Mouse (Mus musculus) forebrain, postnatal 0 days (tissue): ENCODE measurements around the gene Xpa. TPM values are rescaled to one million over a fixed set of nuclear protein-coding genes. Genes with fewer than 3 reads are reported as not detected.

ENCODE experiments used
- ATAC-seq: fragments of 200-750 bp; cut with Nextera tagmentation; 2 replicates; pipeline ENCODE4 v1.8.0; 2017; ENCODE audit warnings: mild to moderate bottlenecking, moderate library complexity
- DNase-seq: peaks from one replicate; pipeline ENCODE4 v3.0.0-alpha.2; 2015
- H3K27ac ChIP-seq: fragments of 300-500 bp; sonication (generic); 2 replicates; pipeline ENCODE4 v1.5.1; 2014; ENCODE audit warnings: low read depth, mild to moderate bottlenecking, antibody characterized with exemption, low read length, moderate library complexity, mixed read lengths
- H3K27me3 ChIP-seq: fragments of 300-500 bp; sonication (generic); 2 replicates; pipeline ENCODE4 v1.6.1; 2014; ENCODE audit warnings: mild to moderate bottlenecking, low read length, mixed read lengths; ENCODE audit not compliant: insufficient read depth
- H3K36me3 ChIP-seq: fragments of 300-500 bp; sonication (generic); 2 replicates; pipeline ENCODE4 v1.6.1; 2014; ENCODE audit warnings: mild to moderate bottlenecking, moderate library complexity; ENCODE audit not compliant: insufficient read depth
- H3K4me1 ChIP-seq: fragments of 300-500 bp; sonication (generic); 2 replicates; pipeline ENCODE4 v1.6.1; 2014; ENCODE audit warnings: antibody characterized with exemption; ENCODE audit not compliant: insufficient read depth
- H3K4me2 ChIP-seq: fragments of 300-500 bp; sonication (generic); 2 replicates; pipeline ENCODE4 v1.6.1; 2014; ENCODE audit warnings: low read depth, mild to moderate bottlenecking, moderate library complexity
- H3K4me3 ChIP-seq: fragments of 300-500 bp; sonication (generic); 2 replicates; pipeline ENCODE4 v1.5.1; 2014; ENCODE audit warnings: low read depth, low read length, mixed read lengths
- H3K9ac ChIP-seq: fragments of 300-500 bp; sonication (generic); 2 replicates; pipeline ENCODE4 v1.6.1; 2014; ENCODE audit warnings: mild to moderate bottlenecking
- H3K9me3 ChIP-seq: fragments of 300-500 bp; sonication (generic); 2 replicates; pipeline ENCODE4 v1.6.1; 2016; ENCODE audit warnings: low read length
- CTCF ChIP-seq: sonication (generic); IDR thresholded peaks from 2 replicates; pipeline ENCODE4 v1.5.1; 2016; ENCODE audit warnings: antibody characterized with exemption, control low read depth, low read depth
- WGBS: fragments of 180-500 bp; shearing (Covaris S2); extraction: QIAGEN DNeasy Blood & Tissue Kit; methylation state at CpG from one replicate; pipeline ENCODE4 v1.1.7; 2014; 5-methylcytosine and 5-hydroxymethylcytosine counted together
- polyA plus RNA-seq: library from polyadenylated mRNA; unstranded; fragments of >200 nt; fragmentation: Nextera tagmentation; extraction: Ambion mirVana; gene quantifications from 2 replicates; pipeline ENCODE4 v1.2.1, GENCODE M21; 2015
- total RNA-seq: library from RNA; depleted of rRNA; stranded (reverse); fragments of >200 nt; gene quantifications from 2 replicates; pipeline ENCODE4 v1.2.3, GENCODE M21; 2014

Gene Xpa
- total and polyA plus RNA-seq, 2 experiments from 2014 or later, result 33.8 to 44.5 TPM

DNA sequence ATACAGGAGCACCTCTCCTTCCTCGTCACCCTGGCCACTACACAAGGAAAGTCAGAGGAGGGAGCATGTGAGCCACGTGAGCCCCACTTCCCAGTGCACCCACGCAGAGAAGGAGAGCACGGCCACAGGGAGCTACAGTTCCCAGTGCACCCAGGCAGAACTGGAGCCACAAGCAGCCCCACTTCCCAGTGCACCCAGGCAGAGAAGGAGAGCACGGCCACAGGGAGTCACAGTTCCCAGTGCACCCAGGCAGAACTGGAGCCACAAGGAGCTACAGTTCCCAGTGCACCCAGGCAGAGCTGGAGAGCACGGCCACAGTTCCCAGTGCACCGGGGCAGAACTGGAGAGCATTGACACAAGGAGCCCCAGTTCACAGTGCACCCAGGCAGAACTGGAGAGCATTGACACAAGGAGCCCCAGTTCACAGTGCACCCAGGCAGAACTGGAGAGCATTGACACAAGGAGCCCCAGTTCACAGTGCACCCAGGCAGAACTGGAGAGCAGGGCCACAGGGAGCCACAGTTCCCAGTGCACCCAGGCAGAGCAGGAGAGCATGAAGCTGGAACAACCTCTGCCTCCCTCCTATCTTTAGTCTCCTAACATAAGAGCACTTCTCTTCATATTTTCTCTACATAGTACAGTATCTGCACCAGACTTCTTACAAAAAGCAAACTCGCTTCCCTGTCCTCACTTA, 66.7 kb downstream of the Xpa start:
- Histone ChIP-seq H3K27me3 (no peaks in the 10 kb centered on the region), H3K4me3 (no peak overlapping the region), H3K9ac (no peak overlapping the region), H3K27ac (no peak overlapping the region), H3K36me3 (peaks cover 55% of the 10 kb centered on the region), H3K4me2 (no peak overlapping the region), H3K9me3 (no peaks in the 10 kb centered on the region), H3K4me1 (no peaks in the 10 kb centered on the region)
- 89% methylated on average over 8 of the region's 8 CpGs for WGBS
- no peak for ATAC-seq
- no peak for DNase-seq
- no peak for TF ChIP-seq CTCF

DNA sequence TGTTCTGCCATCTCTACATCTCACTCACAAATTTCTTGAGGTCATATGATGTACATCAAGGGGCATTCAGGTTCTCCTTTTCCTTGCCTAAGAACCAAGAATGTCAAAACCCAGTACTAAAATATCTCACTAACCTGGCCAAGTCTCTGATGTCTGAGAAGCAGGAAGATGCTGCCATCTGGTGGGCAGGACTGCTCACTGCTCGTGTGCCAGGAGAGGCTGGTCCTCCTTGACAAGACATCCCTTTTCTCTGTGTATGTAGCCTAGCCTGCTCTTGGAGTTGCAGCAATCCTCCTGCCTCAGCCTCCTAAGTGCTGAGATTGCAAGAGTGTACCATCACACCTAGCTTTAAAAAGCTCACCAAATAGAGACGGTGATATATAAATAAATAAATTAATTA, 69.6 kb downstream of the Xpa start:
- no peak overlapping the region for H3K27ac ChIP-seq
- H3K9ac ChIP-seq, result no peak overlapping the region
- DNase-seq, result peak; percentile 89
- H3K4me3 ChIP-seq, result no peak overlapping the region
- whole genome bisulfite sequencing, result 44% methylated on average over 2 of the region's 2 CpGs
- no peaks in the 10 kb centered on the region for H3K27me3 ChIP-seq
- ATAC-seq, result peak; percentile 83
- H3K4me1 ChIP-seq, result no peaks in the 10 kb centered on the region
- H3K4me2 ChIP-seq, result no peak overlapping the region
- no peaks in the 10 kb centered on the region for H3K9me3 ChIP-seq
- peaks cover 64% of the 10 kb centered on the region for H3K36me3 ChIP-seq
- peak; percentile 95 for TF ChIP-seq CTCF

DNA sequence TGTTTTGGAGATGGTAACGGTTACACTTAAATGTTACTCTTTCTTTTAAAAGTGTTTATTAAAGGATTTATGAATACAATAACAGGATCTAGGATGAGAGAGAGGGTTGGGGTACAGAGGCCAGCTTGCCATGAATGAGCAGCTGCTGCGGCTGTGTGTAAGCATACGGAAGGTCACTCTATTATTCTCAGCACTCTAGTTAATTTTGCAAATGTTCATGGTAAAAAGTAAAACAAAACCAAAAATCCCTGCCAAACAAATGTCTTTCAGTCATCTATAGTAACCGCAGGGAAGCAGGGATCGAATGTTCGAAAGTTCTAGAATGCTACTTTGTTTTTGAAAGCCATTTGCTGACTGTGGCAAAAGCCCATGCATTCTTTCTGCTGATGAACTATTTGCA, 72.8 kb downstream of the Xpa start:
- Histone ChIP-seq H3K4me2 (no peak overlapping the region), H3K9ac (no peak overlapping the region), H3K4me1 (no peaks in the 10 kb centered on the region), H3K9me3 (no peaks in the 10 kb centered on the region), H3K4me3 (no peak overlapping the region), H3K27me3 (no peaks in the 10 kb centered on the region), H3K36me3 (peaks cover 69% of the 10 kb centered on the region), H3K27ac (no peak overlapping the region)
- no peak for ATAC-seq
- TF ChIP-seq CTCF, result no peak
- DNase-seq, result no peak
- WGBS, result 88% methylated on average over 6 of the region's 6 CpGs

DNA sequence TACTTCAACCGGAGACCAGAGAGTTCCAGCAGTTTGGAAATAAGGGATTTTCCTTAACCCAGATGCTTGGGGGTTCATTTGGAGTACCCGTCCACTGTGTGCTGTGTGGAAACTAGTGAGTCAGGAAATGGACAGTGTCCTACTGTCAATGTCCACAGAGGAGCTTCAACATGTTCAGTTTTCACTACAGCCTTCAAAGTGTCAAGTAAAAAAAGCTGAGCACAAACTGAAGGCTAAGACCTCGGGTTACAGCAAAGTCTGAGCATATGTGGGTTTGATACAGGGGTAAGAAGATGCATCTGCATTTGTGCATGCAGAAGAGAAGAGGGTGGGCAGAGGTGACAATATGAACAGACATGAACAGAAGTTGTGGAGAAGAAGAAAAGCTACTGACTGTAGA, 75.3 kb downstream of the Xpa start:
- H3K27me3 ChIP-seq, result no peaks in the 10 kb centered on the region
- no peak for TF ChIP-seq CTCF
- H3K27ac ChIP-seq, result no peak overlapping the region
- peaks cover 90% of the 10 kb centered on the region for H3K36me3 ChIP-seq
- no peak overlapping the region for H3K4me3 ChIP-seq
- H3K4me2 ChIP-seq, result no peak overlapping the region
- 84% methylated on average over 3 of the region's 3 CpGs for WGBS
- no peak overlapping the region for H3K9ac ChIP-seq
- no peak for ATAC-seq
- DNase-seq, result no peak
- no peaks in the 10 kb centered on the region for H3K4me1 ChIP-seq
- H3K9me3 ChIP-seq, result no peaks in the 10 kb centered on the region

DNA sequence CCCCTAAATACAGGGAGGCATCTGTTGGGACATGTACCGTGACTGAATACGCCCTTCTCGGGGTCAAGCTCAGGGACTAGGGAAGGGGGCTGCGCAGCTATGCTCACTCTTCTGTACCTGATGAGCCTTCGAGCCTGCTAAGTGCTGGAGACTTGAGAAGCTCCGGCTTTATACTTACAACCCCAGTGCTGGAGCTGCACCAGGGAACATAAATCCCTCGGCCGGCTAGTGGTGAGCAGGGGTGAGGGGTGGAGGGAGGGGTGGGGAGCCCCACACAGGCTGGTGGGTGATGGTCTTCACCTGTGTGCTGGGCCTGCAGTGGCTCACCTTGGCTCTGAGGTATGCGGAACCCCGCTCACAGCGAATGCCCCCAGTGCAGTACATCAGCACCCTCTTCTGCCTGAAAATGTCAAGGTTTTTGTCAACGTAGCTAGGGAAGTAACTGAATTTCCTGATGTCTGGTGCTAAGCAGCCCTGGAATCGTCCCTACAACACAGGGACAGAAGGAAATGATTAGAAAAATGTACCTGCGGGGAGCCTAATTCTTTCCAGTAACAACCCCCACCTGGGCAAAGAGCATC, 76.5 kb downstream of the Xpa start:
- 0 out of 2 replicates have a peak, but pooled peaks have one; percentile 18 for TF ChIP-seq CTCF
- Histone ChIP-seq H3K27ac (no peak overlapping the region), H3K4me1 (no peaks in the 10 kb centered on the region), H3K9ac (no peak overlapping the region), H3K27me3 (no peaks in the 10 kb centered on the region), H3K9me3 (no peaks in the 10 kb centered on the region), H3K36me3 (peaks cover 82% of the 10 kb centered on the region), H3K4me2 (no peak overlapping the region), H3K4me3 (no peak overlapping the region)
- DNase-seq, result no peak
- 98% methylated on average over 14 of the region's 14 CpGs for WGBS
- ATAC-seq, result no peak

DNA sequence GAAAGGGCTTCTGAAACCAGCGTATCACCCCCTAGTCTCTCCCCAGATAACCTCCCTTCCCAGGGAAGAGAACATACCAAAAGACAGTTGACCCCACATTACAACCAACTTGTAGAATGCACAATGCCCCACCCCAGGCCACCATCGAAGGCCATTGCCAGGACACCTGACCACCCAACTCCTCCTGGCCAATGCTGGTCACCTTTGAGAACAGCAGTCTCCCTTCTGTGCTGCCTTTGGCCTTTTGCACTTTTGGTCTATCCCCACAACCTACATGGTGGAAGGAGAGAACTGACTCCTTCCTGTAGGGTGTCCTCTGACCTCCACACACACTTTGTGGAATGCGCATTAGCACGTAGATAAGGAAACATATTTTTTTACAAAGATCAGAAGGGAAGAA, 78.6 kb downstream of the Xpa start:
- Histone ChIP-seq H3K9ac (no peak overlapping the region), H3K9me3 (no peaks in the 10 kb centered on the region), H3K4me2 (no peak overlapping the region), H3K27me3 (no peaks in the 10 kb centered on the region), H3K4me3 (no peak overlapping the region), H3K36me3 (peaks cover 76% of the 10 kb centered on the region), H3K4me1 (no peaks in the 10 kb centered on the region), H3K27ac (no peak overlapping the region)
- no peak for ATAC-seq
- 98% methylated on average over 4 of the region's 4 CpGs for WGBS
- no peak for DNase-seq
- no peak for TF ChIP-seq CTCF

DNA sequence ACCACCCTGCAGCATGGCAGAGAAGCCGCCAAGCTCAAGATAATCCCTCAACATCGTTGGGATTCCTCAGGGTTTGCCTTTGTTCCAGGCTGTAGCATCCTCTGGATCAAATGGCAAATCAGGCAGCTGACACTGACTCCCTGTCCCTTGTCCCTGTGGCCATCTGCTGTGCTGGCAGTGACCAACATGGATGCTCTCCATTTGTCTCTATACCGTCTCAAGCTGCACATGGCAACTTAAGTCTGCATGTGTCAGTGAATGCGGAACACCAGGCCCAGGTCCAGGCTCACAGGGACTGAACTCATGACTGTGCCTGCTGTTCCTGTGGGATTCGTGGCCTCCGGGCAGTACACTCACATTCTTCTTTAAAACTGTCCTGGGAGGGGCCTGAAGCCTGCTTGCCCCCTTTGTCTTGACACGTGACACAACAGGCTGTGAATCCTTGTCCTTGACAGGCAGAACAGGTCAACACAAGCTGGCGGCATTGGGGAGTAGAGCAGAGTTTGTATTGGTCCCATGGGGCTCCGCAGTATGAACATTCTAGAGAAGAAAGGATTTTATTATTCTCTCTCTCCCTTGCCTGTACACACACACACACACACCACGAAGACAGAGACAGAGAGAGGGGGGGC, 79.5 kb downstream of the Xpa start:
- no peak for DNase-seq
- H3K27ac ChIP-seq, result no peak overlapping the region

More for the DNA sequence above, 79.5 kb downstream of the Xpa start:
- H3K27me3 ChIP-seq, result no peaks in the 10 kb centered on the region
- H3K4me2 ChIP-seq, result no peak overlapping the region
- no peaks in the 10 kb centered on the region for H3K4me1 ChIP-seq
- H3K36me3 ChIP-seq, result peaks cover 69% of the 10 kb centered on the region
- H3K9ac ChIP-seq, result no peak overlapping the region
- no peaks in the 10 kb centered on the region for H3K9me3 ChIP-seq
- 83% methylated on average over 10 of the region's 10 CpGs for WGBS
- TF ChIP-seq CTCF, result no peak
- peak; percentile 34; the same call in 1 of the 2 replicates for ATAC-seq
- no peak overlapping the region for H3K4me3 ChIP-seq
